Mouse (Mus musculus) forebrain, embryonic 13.5 days (tissue): ENCODE results near the gene Yipf1. TPM values are rescaled to one million over a fixed set of nuclear protein-coding genes. Genes with fewer than 3 reads are reported as not detected.

Source experiments
- ATAC-seq: fragments of 200-750 bp; cut with Nextera tagmentation; 2 replicates; pipeline ENCODE4 v1.8.0; 2017
- H3K27ac ChIP-seq: fragments of 300-500 bp; sonication (generic); 2 replicates; pipeline ENCODE4 v1.5.1; 2015; ENCODE audit warnings: inconsistent platforms, mild to moderate bottlenecking, moderate library complexity
- H3K27me3 ChIP-seq: fragments of 300-500 bp; sonication (generic); 2 replicates; pipeline ENCODE4 v1.6.1; 2015; ENCODE audit warnings: mild to moderate bottlenecking, inconsistent platforms
- H3K36me3 ChIP-seq: fragments of 300-500 bp; sonication (generic); 2 replicates; pipeline ENCODE4 v1.6.1; 2015; ENCODE audit warnings: mild to moderate bottlenecking, inconsistent platforms; ENCODE audit not compliant: poor library complexity, severe bottlenecking
- H3K4me1 ChIP-seq: fragments of 300-500 bp; sonication (generic); 2 replicates; pipeline ENCODE4 v1.6.1; 2015; ENCODE audit warnings: inconsistent platforms
- H3K4me2 ChIP-seq: fragments of 300-500 bp; sonication (generic); 2 replicates; pipeline ENCODE4 v1.6.1; 2015; ENCODE audit warnings: inconsistent platforms, mild to moderate bottlenecking, moderate library complexity
- H3K4me3 ChIP-seq: fragments of 300-500 bp; sonication (generic); 2 replicates; pipeline ENCODE4 v1.5.1; 2015; ENCODE audit warnings: mild to moderate bottlenecking, inconsistent platforms
- H3K9ac ChIP-seq: fragments of 300-500 bp; sonication (generic); 2 replicates; pipeline ENCODE4 v1.6.1; 2015; ENCODE audit warnings: mild to moderate bottlenecking, inconsistent platforms
- H3K9me3 ChIP-seq: fragments of 300-500 bp; sonication (generic); replicated peaks from 2 replicates; pipeline ENCODE4 v1.6.1; 2016; ENCODE audit warnings: inconsistent platforms
- WGBS: fragments of 180-500 bp; shearing (Covaris S2); methylation state at CpG from one replicate; pipeline ENCODE4 v1.1.7; 2015; 5-methylcytosine and 5-hydroxymethylcytosine counted together
- polyA plus RNA-seq: library from polyadenylated mRNA; unstranded; fragments of >200 nt; fragmentation: Nextera tagmentation; extraction: Ambion mirVana; gene quantifications from 2 replicates; pipeline ENCODE4 v1.2.1, GENCODE M21; 2015

The Yipf1 gene
- polyA plus RNA-seq: 45.8 and 51.1 TPM in 2 replicates

DNA sequence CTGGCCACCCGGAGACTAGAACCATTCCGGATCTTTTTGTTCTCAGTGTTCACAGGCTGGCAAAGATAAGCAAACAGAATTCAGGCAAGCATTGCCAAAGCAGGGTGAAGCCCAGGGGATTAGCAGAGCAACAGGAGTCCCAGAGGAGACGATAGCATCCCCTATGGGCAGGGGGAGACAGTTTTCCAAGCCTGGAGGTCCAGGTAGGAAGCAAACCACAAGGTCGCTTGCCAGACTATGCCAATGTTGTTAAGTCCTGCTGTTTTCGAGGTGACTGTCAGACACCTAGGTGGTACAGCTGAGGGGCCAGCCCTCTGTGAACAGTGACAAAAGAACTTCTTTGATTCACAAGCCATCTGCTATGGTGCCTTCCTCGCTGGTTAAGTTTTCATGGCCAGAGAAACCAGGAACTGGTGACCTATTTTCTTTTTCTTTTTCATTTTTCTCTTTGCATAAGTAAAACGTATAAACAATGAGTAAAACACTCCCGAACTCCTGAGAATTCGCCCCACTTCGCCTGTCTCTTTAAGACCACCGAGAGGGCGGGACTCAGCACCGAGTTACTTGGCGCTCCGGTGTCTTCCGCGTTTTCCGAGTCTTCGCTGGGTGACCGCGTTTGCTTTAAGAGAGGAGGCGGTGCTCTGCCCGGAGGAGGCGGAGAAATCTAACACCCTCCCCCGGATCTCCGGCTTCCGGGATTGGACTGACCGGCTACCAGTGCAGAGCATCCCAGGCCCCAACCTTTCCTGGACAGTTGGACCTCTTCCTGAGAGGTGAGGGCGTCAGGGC, at the start of gene Yipf1:
Gene Yipf1, plus strand, starts transcription at position 674 of the 789 bp plus-strand sequence.
- H3K9me3 ChIP-seq: no peaks in the 10 kb centered on the region
- peaks cover 13% of the 10 kb centered on the region for H3K4me1 ChIP-seq
- peak within 1 kb of the TSS; percentile 69 for H3K4me2 ChIP-seq
- peaks cover 13% of the 10 kb centered on the region for H3K36me3 ChIP-seq
- peak; percentile 96 for ATAC-seq
- H3K27ac ChIP-seq: peak within 1 kb of the TSS; percentile 36; the same call in 1 of the 2 replicates
- no peaks in the 10 kb centered on the region for H3K27me3 ChIP-seq
- peak within 1 kb of the TSS; percentile 64 for H3K9ac ChIP-seq
- WGBS: under 1% methylated on average over 29 of the region's 29 CpGs
- peak within 1 kb of the TSS; percentile 52 for H3K4me3 ChIP-seq

GRCm38 (mm10) chr4:107273683-107274082, 40.5 kb upstream of the Yipf1 start:
- no peak overlapping the region for H3K27ac ChIP-seq
- no peak overlapping the region for H3K4me2 ChIP-seq
- H3K9me3 ChIP-seq: no peaks in the 10 kb centered on the region
- H3K4me3 ChIP-seq: no peak overlapping the region
- peaks cover 7% of the 10 kb centered on the region for H3K4me1 ChIP-seq
- no peak overlapping the region for H3K9ac ChIP-seq
- peaks cover 3% of the 10 kb centered on the region; the same call in 1 of the 2 replicates for H3K27me3 ChIP-seq
- no peak for ATAC-seq
- WGBS: 83% methylated on average over 4 of the region's 4 CpGs
- H3K36me3 ChIP-seq: peaks cover 7% of the 10 kb centered on the region; the same call in 1 of the 2 replicates

DNA sequence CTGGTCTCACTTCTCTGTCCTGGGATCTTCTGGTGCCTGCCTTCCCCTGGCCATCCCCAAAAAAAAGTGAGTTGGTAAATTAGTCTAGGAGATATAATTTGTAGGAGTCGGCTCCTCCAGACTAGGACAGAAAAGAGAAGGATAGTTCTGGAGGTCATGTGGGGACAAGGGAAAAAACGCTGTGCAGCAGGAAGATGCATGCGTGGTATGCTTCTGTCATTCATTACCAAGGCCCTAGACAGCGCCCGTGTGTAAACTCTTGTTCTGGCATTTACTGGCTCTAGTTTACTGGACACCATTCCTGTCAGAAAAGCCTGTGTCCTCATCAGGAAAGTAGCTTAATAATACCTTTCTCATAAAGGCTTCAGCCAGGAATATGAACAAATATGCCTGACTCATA, 39.7 kb upstream of the Yipf1 start:
- H3K27me3 ChIP-seq: peaks cover 3% of the 10 kb centered on the region; the same call in 1 of the 2 replicates
- no peak overlapping the region for H3K9ac ChIP-seq
- H3K4me3 ChIP-seq: no peak overlapping the region
- ATAC-seq: no peak
- no peak overlapping the region for H3K4me2 ChIP-seq
- H3K4me1 ChIP-seq: peaks cover 10% of the 10 kb centered on the region
- H3K36me3 ChIP-seq: peaks cover 7% of the 10 kb centered on the region; the same call in 1 of the 2 replicates
- no peaks in the 10 kb centered on the region for H3K9me3 ChIP-seq
- no peak overlapping the region for H3K27ac ChIP-seq
- WGBS: 88% methylated on average over 5 of the region's 5 CpGs

DNA sequence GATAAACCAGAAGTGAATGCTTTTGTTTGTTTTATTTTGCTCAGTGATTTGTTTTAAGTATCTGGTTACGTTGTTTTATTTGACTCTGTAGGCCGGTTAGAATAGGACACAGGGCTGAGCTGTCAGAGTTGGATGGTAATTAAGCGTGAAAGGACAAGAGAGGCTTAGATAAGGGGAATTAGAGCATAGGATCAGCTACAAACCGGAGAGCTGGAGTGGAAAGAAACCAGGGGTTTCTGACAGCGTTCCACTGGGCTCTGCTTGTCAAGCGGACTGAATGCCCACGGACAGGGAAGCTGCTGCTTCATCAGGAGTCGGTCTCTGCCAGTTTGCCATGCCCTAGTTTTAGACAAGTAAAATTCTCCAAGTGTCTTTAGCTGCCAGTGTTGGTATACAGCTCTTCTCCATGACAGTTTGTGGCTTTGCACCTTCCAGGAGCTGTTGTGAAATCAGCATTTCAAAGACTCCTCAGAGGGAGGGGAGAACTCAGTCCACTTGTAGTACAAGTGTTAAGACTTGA, 35.9 kb upstream of the Yipf1 start:
- 0 out of 2 replicates have a peak overlapping the region, but pooled peaks have one; percentile 1 for H3K4me2 ChIP-seq

GRCm38 (mm10) chr4:107280843-107281475, 33.2 kb upstream of the Yipf1 start:
- 85% methylated on average over 7 of the region's 7 CpGs for WGBS
- Histone ChIP-seq H3K4me2 (no peak overlapping the region), H3K27ac (no peak overlapping the region), H3K4me1 (peaks cover 10% of the 10 kb centered on the region), H3K9ac (no peak overlapping the region), H3K27me3 (peaks cover 11% of the 10 kb centered on the region), H3K4me3 (no peak overlapping the region), H3K9me3 (no peaks in the 10 kb centered on the region), H3K36me3 (peaks cover 16% of the 10 kb centered on the region)
- ATAC-seq: no peak

More for the DNA sequence above, 35.9 kb upstream of the Yipf1 start:
- Histone ChIP-seq H3K4me3 (no peak overlapping the region), H3K36me3 (peaks cover 20% of the 10 kb centered on the region), H3K4me1 (peaks cover 10% of the 10 kb centered on the region), H3K9ac (no peak overlapping the region), H3K27me3 (peaks cover 11% of the 10 kb centered on the region), H3K9me3 (no peaks in the 10 kb centered on the region), H3K27ac (0 out of 2 replicates have a peak overlapping the region, but pooled peaks have one; percentile 37)
- WGBS: 6% methylated on average over 8 of the region's 8 CpGs
- no peak for ATAC-seq

- Histone ChIP-seq H3K27me3 (0 out of 2 replicates have a peak, but pooled peaks cover under 1% of the 10 kb centered on the region), H3K36me3 (peaks cover 8% of the 10 kb centered on the region), H3K4me1 (no peaks in the 10 kb centered on the region), H3K27ac (no peak overlapping the region), H3K9me3 (no peaks in the 10 kb centered on the region), H3K4me3 (no peak overlapping the region), H3K4me2 (no peak overlapping the region), H3K9ac (no peak overlapping the region)
- ATAC-seq: no peak
- 86% methylated on average over 3 of the region's 3 CpGs for WGBS
Observed at GRCm38 (mm10) chr4:107285446-107286200, 28.5 kb upstream of the Yipf1 start.

GRCm38 (mm10) chr4:107286386-107286785, 27.8 kb upstream of the Yipf1 start:
- H3K4me3 ChIP-seq: no peak overlapping the region
- no peaks in the 10 kb centered on the region for H3K9me3 ChIP-seq
- 94% methylated on average over 8 of the region's 8 CpGs for WGBS
- H3K36me3 ChIP-seq: peaks cover 3% of the 10 kb centered on the region; the same call in 1 of the 2 replicates
- H3K9ac ChIP-seq: no peak overlapping the region
- no peak for ATAC-seq
- H3K4me1 ChIP-seq: no peaks in the 10 kb centered on the region
- H3K27ac ChIP-seq: no peak overlapping the region
- no peak overlapping the region for H3K4me2 ChIP-seq
- H3K27me3 ChIP-seq: no peaks in the 10 kb centered on the region

GRCm38 (mm10) chr4:107287517-107287916, 26.6 kb upstream of the Yipf1 start:
- Histone ChIP-seq H3K4me2 (no peak overlapping the region), H3K27me3 (no peaks in the 10 kb centered on the region), H3K27ac (no peak overlapping the region), H3K9ac (no peak overlapping the region), H3K4me1 (no peaks in the 10 kb centered on the region), H3K4me3 (no peak overlapping the region), H3K36me3 (peaks cover 3% of the 10 kb centered on the region; the same call in 1 of the 2 replicates), H3K9me3 (no peaks in the 10 kb centered on the region)
- 84% methylated on average over 2 of the region's 2 CpGs for WGBS
- ATAC-seq: no peak

GRCm38 (mm10) chr4:107291611-107292272, 22.4 kb upstream of the Yipf1 start:
- ATAC-seq: no peak
- no peak overlapping the region for H3K4me2 ChIP-seq
- H3K4me3 ChIP-seq: no peak overlapping the region
- no peaks in the 10 kb centered on the region for H3K4me1 ChIP-seq
- no peak overlapping the region for H3K27ac ChIP-seq
- H3K27me3 ChIP-seq: no peaks in the 10 kb centered on the region
- H3K9ac ChIP-seq: no peak overlapping the region
- 84% methylated on average over 7 of the region's 7 CpGs for WGBS
- no peaks in the 10 kb centered on the region for H3K36me3 ChIP-seq
- no peaks in the 10 kb centered on the region for H3K9me3 ChIP-seq

DNA sequence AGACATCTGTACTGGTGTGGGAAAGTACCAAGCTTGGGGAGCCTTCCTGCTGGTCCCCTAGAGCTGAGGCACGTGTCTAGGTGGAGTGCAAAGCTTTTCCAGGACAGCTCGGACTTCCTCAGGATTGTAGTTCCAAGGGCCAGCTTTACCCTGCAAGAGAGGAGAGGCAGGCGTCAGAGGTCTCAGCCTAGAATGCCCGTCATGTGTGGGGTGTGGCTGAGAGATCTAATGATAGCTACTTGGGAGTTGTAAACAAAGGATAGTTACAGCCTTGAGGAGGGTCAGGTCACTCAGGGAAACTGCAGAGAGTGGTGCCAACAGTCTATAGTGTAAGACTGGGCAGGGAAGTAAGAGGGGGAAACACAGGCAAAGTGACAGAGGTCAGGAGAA, 21.9 kb upstream of the Yipf1 start:
- no peak overlapping the region for H3K4me3 ChIP-seq
- no peak overlapping the region for H3K4me2 ChIP-seq
- H3K36me3 ChIP-seq: no peaks in the 10 kb centered on the region
- WGBS: 66% methylated on average over 4 of the region's 4 CpGs
- H3K27ac ChIP-seq: no peak overlapping the region
- no peak overlapping the region for H3K9ac ChIP-seq
- H3K4me1 ChIP-seq: no peaks in the 10 kb centered on the region
- H3K27me3 ChIP-seq: no peaks in the 10 kb centered on the region
- ATAC-seq: no peak
- H3K9me3 ChIP-seq: no peaks in the 10 kb centered on the region

- Histone ChIP-seq H3K36me3 (no peaks in the 10 kb centered on the region), H3K4me3 (no peak overlapping the region), H3K27me3 (no peaks in the 10 kb centered on the region), H3K4me2 (no peak overlapping the region), H3K9ac (no peak overlapping the region), H3K4me1 (no peaks in the 10 kb centered on the region), H3K9me3 (no peaks in the 10 kb centered on the region), H3K27ac (no peak overlapping the region)
- WGBS: 83% methylated on average over 8 of the region's 8 CpGs
- ATAC-seq: no peak
Observed at GRCm38 (mm10) chr4:107298071-107298606, 16.0 kb upstream of the Yipf1 start.
